Mouse (Mus musculus) CH12.LX (cell line): ENCODE results near the gene Ghrhr. TPM values are rescaled to one million over a fixed set of nuclear protein-coding genes. Genes with fewer than 3 reads are reported as not detected.

Source experiments
- DNase-seq: peaks from one replicate; pipeline ENCODE4 v3.0.0-alpha.2; 2013; ENCODE audit errors: extremely low read depth
- H3K27ac ChIP-seq: 2 replicates; pipeline ENCODE4 v1.5.1; 2012; ENCODE audit warnings: low read depth, mild to moderate bottlenecking, control low read depth, moderate library complexity; ENCODE audit not compliant: insufficient read depth
- H3K27me3 ChIP-seq: replicated peaks from 2 replicates; pipeline ENCODE3; 2012; ENCODE audit warnings: inconsistent platforms
- H3K36me3 ChIP-seq, 2 experiments: replicated peaks in 1 of 2; 2 replicates each; pipeline versions ENCODE3 to v1.6.1; 2012; ENCODE audit warnings: inconsistent platforms in 1 of 2, low read length in 1 of 2, mild to moderate bottlenecking in 1 of 2, mixed read lengths in 1 of 2, moderate library complexity in 1 of 2; ENCODE audit not compliant: control insufficient read depth in 1 of 2, insufficient read depth in 1 of 2
- H3K4me1 ChIP-seq, 2 experiments: 2 replicates each; pipeline ENCODE4 v1.6.1; 2012; ENCODE audit warnings: inconsistent platforms in 1 of 2, moderate library complexity in 1 of 2; ENCODE audit not compliant: insufficient read depth in 2 of 2, control insufficient read depth in 1 of 2
- H3K4me2 ChIP-seq: 2 replicates; pipeline ENCODE4 v1.6.1; 2012; ENCODE audit warnings: low read depth, mild to moderate bottlenecking, control low read depth; ENCODE audit not compliant: poor library complexity, insufficient read depth, severe bottlenecking
- H3K4me3 ChIP-seq, 3 experiments: fragments of 150-350 bp in 1 of 3; sonication (generic) in 1 of 3; replicated peaks in 1 of 3; 2 replicates each; pipeline versions ENCODE3 to v1.5.1; 2011 to 2012; ENCODE audit warnings: low read depth in 2 of 3, low read length in 2 of 3, mild to moderate bottlenecking in 2 of 3, moderate library complexity in 2 of 3, control low read depth in 1 of 3, improper control_type of control experiment in 1 of 3, inconsistent platforms in 1 of 3, mixed read lengths in 1 of 3; ENCODE audit not compliant: poor library complexity in 1 of 3
- H3K79me2 ChIP-seq: replicated peaks from 2 replicates; pipeline ENCODE4 v1.6.1; 2012; ENCODE audit warnings: mild to moderate bottlenecking, moderate library complexity; ENCODE audit not compliant: control insufficient read depth, poor library complexity, insufficient read depth, severe bottlenecking; ENCODE audit errors: extremely low read depth
- H3K9ac ChIP-seq: 2 replicates; pipeline ENCODE4 v1.6.1; 2012; ENCODE audit warnings: low read depth, mild to moderate bottlenecking, control low read depth, moderate library complexity; ENCODE audit not compliant: insufficient read depth
- H3K9me3 ChIP-seq: replicated peaks from 2 replicates; pipeline ENCODE3; 2012; ENCODE audit warnings: low read length, inconsistent platforms, mixed read lengths
- BHLHE40 ChIP-seq: IDR thresholded peaks from 2 replicates; pipeline ENCODE4 v1.6.1; 2011; ENCODE audit warnings: mild to moderate bottlenecking, low read depth, low read length, improper control_type of control experiment
- CHD1 ChIP-seq: IDR thresholded peaks from 2 replicates; pipeline ENCODE4 v1.6.1; 2012; ENCODE audit warnings: low read depth, low read length, improper control_type of control experiment, inconsistent platforms
- CHD2 ChIP-seq: IDR thresholded peaks from 2 replicates; pipeline ENCODE4 v1.6.1; 2011; ENCODE audit warnings: low read length, improper control_type of control experiment
- CTCF ChIP-seq, 2 experiments: IDR thresholded peaks in 1 of 2; conservative IDR thresholded peaks in 1 of 2; 2 replicates each; pipeline ENCODE4 v1.5.1; 2011 to 2012; ENCODE audit warnings: low read depth in 2 of 2, low read length in 2 of 2, improper control_type of control experiment in 1 of 2, inconsistent platforms in 1 of 2, mild to moderate bottlenecking in 1 of 2, moderate library complexity in 1 of 2
- ELF1 ChIP-seq: IDR thresholded peaks from 2 replicates; pipeline ENCODE4 v1.6.1; 2014; ENCODE audit warnings: low read depth, mild to moderate bottlenecking, inconsistent platforms, low read length, improper control_type of control experiment
- EP300 ChIP-seq: IDR thresholded peaks from 2 replicates; pipeline ENCODE4 v1.6.1; 2011; ENCODE audit warnings: low read length, improper control_type of control experiment
- ETS1 ChIP-seq: conservative IDR thresholded peaks from 2 replicates; pipeline ENCODE4 v1.6.1; 2012; ENCODE audit warnings: low read depth, mild to moderate bottlenecking, inconsistent platforms, low read length, improper control_type of control experiment, moderate library complexity
- HCFC1 ChIP-seq: IDR thresholded peaks from 2 replicates; pipeline ENCODE4 v1.6.1; 2012; ENCODE audit warnings: low read depth, mild to moderate bottlenecking, inconsistent platforms, low read length, improper control_type of control experiment
- IRF4 ChIP-seq: IDR thresholded peaks from 2 replicates; pipeline ENCODE4 v1.6.1; 2014; ENCODE audit warnings: low read depth, mild to moderate bottlenecking, inconsistent platforms, low read length, improper control_type of control experiment
- JUND ChIP-seq: conservative IDR thresholded peaks from 2 replicates; pipeline ENCODE4 v1.6.1; 2011; ENCODE audit warnings: low read depth, low read length, improper control_type of control experiment
- KAT2A ChIP-seq: IDR thresholded peaks from 2 replicates; pipeline ENCODE4 v1.6.1; 2012; ENCODE audit warnings: low read length, improper control_type of control experiment, inconsistent platforms; ENCODE audit not compliant: insufficient replicate concordance
- MAX ChIP-seq: IDR thresholded peaks from 2 replicates; pipeline ENCODE4 v1.6.1; 2011; ENCODE audit warnings: low read length, improper control_type of control experiment
- NELFE ChIP-seq: IDR thresholded peaks from 2 replicates; pipeline ENCODE4 v1.6.1; 2011; ENCODE audit warnings: low read depth, low read length, improper control_type of control experiment
- RAD21 ChIP-seq: IDR thresholded peaks from 2 replicates; pipeline ENCODE4 v1.6.1; 2011; ENCODE audit warnings: low read depth, mild to moderate bottlenecking, low read length, improper control_type of control experiment, moderate library complexity
- RCOR1 ChIP-seq: conservative IDR thresholded peaks from 2 replicates; pipeline ENCODE4 v1.6.1; 2012; ENCODE audit warnings: low read depth, mild to moderate bottlenecking, inconsistent platforms, low read length, improper control_type of control experiment
- SMC3 ChIP-seq: IDR thresholded peaks from 2 replicates; pipeline ENCODE4 v1.6.1; 2011; ENCODE audit warnings: low read depth, low read length, improper control_type of control experiment
- TBP ChIP-seq: conservative IDR thresholded peaks from 2 replicates; pipeline ENCODE4 v1.6.1; 2011; ENCODE audit warnings: low read depth, low read length, improper control_type of control experiment
- TCF12 ChIP-seq: IDR thresholded peaks from 2 replicates; pipeline ENCODE4 v1.6.1; 2014; ENCODE audit warnings: low read depth, mild to moderate bottlenecking, inconsistent platforms, low read length, improper control_type of control experiment
- UBTF ChIP-seq: IDR thresholded peaks from 2 replicates; pipeline ENCODE4 v1.6.1; 2012; ENCODE audit warnings: low read depth, mild to moderate bottlenecking, inconsistent platforms, low read length, improper control_type of control experiment, moderate library complexity
- USF1 ChIP-seq: IDR thresholded peaks from 2 replicates; pipeline ENCODE4 v1.6.1; 2014; ENCODE audit warnings: low read depth, mild to moderate bottlenecking, inconsistent platforms, low read length, improper control_type of control experiment
- USF2 ChIP-seq: conservative IDR thresholded peaks from 2 replicates; pipeline ENCODE4 v1.6.1; 2011; ENCODE audit warnings: low read depth, low read length, improper control_type of control experiment
- ZC3H11A ChIP-seq: IDR thresholded peaks from 2 replicates; pipeline ENCODE4 v1.6.1; 2012; ENCODE audit warnings: low read depth, mild to moderate bottlenecking, inconsistent platforms, low read length, improper control_type of control experiment
- dilution Hi-C: fragments of 300-500 bp; cut with MboI; formaldehyde crosslinking; loops from 2 replicates; pipeline ENCODE4 v1.14.3; 2020; ENCODE audit warnings: low sequenced_read_pairs; ENCODE audit not compliant: extremely low pct_unique_long_range_greater_than_20kb, extremely low pct_ligation_motif_present
- in situ Hi-C: fragments of 300-500 bp; cut with MboI; formaldehyde crosslinking; loops from 3 replicates; pipeline ENCODE4 v1.14.3; 2019; ENCODE audit warnings: low sequenced_read_pairs, low pct_ligation_motif_present, low pct_unique_long_range_greater_than_20kb, mixed read lengths
- polyA plus RNA-seq: library from polyadenylated mRNA; unstranded; fragments of >175 nt; gene quantifications from 2 replicates; pipeline ENCODE4 v1.2.1, GENCODE M21; 2012; ENCODE audit warnings: low read depth; ENCODE audit not compliant: insufficient read length
- total RNA-seq, 2 experiments: library from RNA; depleted of rRNA; stranded (reverse); fragments of 300-350 nt in 1 of 2; fragments of >200 nt in 1 of 2; gene quantifications; 2 replicates each; pipeline ENCODE4 v1.2.3; 2012 to 2014

Gene Ghrhr
- total and polyA plus RNA-seq, 3 experiments, result not detected

DNA sequence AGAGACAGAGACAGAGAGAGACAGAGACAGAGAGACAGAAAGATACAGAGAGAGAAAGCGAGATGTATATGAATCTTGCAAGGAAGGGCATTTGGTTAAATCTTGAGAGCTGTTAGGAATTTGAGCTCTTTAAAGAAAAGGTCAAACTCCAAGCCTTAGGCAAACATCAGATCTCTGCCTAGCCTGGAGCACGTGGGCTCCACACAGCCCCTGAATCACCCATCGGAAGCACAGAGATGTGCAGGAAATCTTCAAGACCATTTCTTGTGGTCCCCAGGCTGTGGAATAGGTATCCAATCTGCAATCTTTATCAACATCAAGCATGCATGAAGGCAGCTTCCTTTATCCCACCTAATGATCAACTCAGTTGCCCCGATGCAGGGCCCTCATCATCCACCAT is 1.4 kb downstream of the Ghrhr start:
- no peaks in the 10 kb centered on the region; a peak in 1 of 4 replicates for H3K4me1 ChIP-seq
- no peak for DNase-seq
- H3K4me2 ChIP-seq, result no peak overlapping the region
- dilution Hi-C loops (no loop called here), in situ Hi-C loops (no loop called here)
- H3K9ac ChIP-seq, result no peak overlapping the region
- H3K79me2 ChIP-seq, result no peaks in the 10 kb centered on the region
- H3K36me3 ChIP-seq, result no peaks in the 10 kb centered on the region
- TF ChIP-seq CHD2 (no peak), ZC3H11A (no peak), USF1 (no peak), KAT2A (no peak), CTCF (conservative IDR thresholded peaks at IDR 0.05 in 1 of 2, IDR thresholded peaks at IDR 0.05 in 1 of 2; ENCODE audit: low read depth in 2 of 2, low read length in 2 of 2) (no peak), MAX (no peak), UBTF (no peak), ETS1 (no peak), CHD1 (no peak)
- H3K9me3 ChIP-seq, result no peaks in the 10 kb centered on the region
- H3K4me3 ChIP-seq, result no peak overlapping the region
- H3K27me3 ChIP-seq, result peaks cover 81% of the 10 kb centered on the region
- H3K27ac ChIP-seq, result no peak overlapping the region

DNA sequence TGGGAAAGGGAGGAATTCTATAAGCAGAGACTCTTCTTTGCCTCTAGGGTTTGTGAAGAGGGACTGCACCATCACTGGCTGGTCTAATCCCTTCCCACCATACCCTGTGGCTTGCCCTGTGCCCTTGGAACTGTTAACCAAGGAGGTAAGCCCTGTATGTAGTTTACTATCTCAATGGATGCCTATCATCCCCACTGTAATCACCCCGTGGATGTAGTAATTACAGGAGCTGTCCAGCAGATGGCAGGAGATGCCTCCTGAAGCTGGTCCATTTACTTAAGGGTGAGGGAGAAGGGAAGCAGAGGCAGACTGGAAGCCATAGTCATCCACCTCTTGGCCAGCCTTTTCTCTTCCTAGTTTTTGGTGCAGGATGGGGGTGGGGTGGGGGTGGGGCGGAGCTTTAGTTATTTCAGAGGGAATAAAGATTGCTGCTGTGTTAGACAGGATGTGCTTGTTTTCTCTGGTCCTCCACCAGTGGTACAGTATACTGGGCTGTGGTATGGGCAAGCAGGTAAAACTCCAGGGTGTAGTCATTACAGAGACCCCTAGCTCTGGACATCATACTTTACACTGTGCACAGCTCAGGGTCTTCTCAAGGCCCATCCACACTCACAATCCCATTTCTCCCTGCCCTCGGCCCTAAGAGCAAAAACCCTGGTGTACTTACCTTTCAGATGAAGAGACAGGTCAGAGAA is 3.7 kb downstream of the Ghrhr start:
- Histone ChIP-seq H3K27ac (no peak overlapping the region), H3K79me2 (no peaks in the 10 kb centered on the region), H3K9ac (no peak overlapping the region), H3K27me3 (peaks cover 71% of the 10 kb centered on the region), H3K4me3 (no peak overlapping the region), H3K4me1 (no peaks in the 10 kb centered on the region; a peak in 1 of 4 replicates), H3K36me3 (no peaks in the 10 kb centered on the region), H3K9me3 (no peaks in the 10 kb centered on the region), H3K4me2 (no peak overlapping the region)
- in situ Hi-C loops (loop anchor here (5.0 kb wide), 1 partner anchor 142 kb away; no protein-coding TSS in a partner anchor), dilution Hi-C loops (no loop called here)
- DNase-seq, result peak; percentile 41
- TF ChIP-seq CHD1 (no peak), CHD2 (no peak), BHLHE40 (no peak), ELF1 (no peak), USF2 (no peak), EP300 (no peak), TBP (no peak), CTCF (conservative IDR thresholded peaks at IDR 0.05 in 1 of 2, IDR thresholded peaks at IDR 0.05 in 1 of 2; ENCODE audit: low read depth in 2 of 2, low read length in 2 of 2) (peak; percentile 38 to 68), RCOR1 (no peak), KAT2A (no peak), TCF12 (no peak), NELFE (no peak), RAD21 (peak; percentile 37), SMC3 (peak; percentile 56), UBTF (no peak), HCFC1 (no peak), IRF4 (no peak), JUND (no peak)
